Mouse (Mus musculus): ENCODE measurements around the gene Chia1.

DNA sequence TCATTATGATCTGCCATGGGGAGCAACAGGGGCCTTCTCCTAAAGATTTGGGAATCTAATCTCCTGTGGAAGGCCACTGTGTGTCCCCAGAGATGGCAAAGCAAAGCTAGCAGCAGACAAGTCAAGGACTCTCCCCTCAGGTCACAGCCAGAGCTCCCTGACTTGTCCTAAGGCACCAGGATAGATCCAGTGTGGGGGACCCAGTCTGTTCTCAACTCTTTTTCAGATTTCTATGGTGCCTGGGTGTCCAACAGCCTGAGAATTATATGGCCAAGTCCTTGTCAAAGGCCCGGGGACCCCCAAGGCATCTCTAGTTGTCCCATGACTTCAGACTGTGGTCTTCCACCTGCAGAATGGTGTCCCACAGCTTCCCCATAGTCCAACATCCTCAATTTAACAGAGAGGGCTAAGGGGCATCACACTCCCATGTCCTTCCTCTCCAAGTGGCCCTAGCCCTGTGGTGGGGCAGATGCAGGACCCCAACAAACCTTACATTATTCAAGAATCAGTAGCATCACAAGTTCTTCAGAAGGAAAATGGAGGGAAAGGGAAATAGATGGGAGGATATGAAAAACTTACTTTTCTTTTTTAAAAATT is 58.2 kb downstream of the Chia1 start:
- TF ChIP-seq CTCF (IDR thresholded peaks at IDR 0.05; ENCODE audit: low read depth, low read length) = no peak
- no peak for TF ChIP-seq POLR2A (IDR thresholded peaks at IDR 0.05; ENCODE audit: borderline replicate concordance, low read depth, low read length)

Data from bone marrow macrophage, adult 2 months (primary cell).